Mouse (Mus musculus) thymus, postnatal 14 days (tissue): ENCODE measurements around the gene Clic6.

Experiments
- DNase-seq: peaks from one replicate; pipeline ENCODE4 v3.0.0; 2021

Clic6 gene

DNA sequence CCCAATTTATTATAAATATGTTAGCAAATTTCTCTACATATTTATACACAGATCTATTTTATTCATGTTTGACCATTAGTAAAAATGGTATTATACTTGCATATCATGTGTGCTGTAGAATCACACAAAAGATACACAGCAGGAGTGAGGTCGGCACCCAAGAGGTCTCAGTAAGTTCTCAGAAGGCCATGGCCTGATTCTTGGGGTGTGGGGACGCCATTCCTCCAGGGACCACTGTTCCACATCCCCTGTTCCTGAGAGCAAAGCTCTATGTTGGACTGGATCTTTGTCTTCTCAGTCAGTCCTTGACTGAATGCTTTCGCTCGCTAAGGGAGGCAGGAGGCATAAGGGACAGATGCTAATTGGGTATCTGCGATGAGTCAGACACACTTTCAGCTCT lies at the start of gene Clic6:
Gene Clic6, plus strand, starts transcription at position 301 of the 400 bp plus-strand sequence.
- DNase-seq, result no peak

GRCm38 (mm10) chr16:92439775-92440174 lies 45.8 kb upstream of the Clic6 start:
- DNase-seq, result no peak

GRCm38 (mm10) chr16:92440229-92440628 lies 45.3 kb upstream of the Clic6 start:
- no peak for DNase-seq

DNA sequence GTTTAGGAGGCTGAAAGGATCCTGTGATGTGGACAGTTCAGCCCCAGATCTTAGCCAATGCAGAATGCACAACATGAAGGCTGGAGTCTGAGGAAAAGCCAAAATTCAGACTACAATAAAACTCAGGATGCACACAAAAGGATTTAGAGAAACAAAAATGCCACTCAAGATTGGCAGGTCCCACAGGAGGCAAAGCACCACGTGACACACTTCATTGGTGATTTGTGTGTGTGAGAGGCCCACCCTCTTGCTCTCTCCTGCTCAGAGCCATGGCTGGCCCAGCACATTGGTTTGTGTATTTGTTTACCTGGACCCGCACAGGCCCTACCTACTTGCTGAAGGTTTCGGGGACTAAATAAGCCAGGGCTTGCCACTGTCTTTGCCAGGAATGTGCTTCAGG lies 44.3 kb upstream of the Clic6 start:
- no peak for DNase-seq

GRCm38 (mm10) chr16:92442150-92442549 lies 43.4 kb upstream of the Clic6 start:
- DNase-seq, result no peak

DNA sequence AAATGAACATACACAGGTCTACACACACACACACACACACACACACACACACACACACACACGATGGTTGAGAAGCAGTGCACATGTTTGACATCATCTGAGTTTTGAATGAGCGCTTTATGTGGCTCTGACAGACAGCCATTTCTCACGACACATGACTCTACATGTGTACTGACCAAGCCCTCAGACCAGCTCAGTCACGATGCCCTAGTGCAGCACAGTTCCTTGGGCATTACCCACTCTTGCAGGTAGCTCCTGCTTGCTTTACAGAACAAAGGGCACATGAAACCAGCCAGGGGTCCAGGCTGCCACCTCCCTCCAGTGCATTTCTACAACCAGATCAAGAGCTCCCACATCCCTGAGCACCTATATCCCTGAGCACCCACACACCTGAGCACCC lies 42.6 kb upstream of the Clic6 start:
- DNase-seq, result no peak

GRCm38 (mm10) chr16:92443644-92444113 lies 41.9 kb upstream of the Clic6 start:
- no peak for DNase-seq

DNA sequence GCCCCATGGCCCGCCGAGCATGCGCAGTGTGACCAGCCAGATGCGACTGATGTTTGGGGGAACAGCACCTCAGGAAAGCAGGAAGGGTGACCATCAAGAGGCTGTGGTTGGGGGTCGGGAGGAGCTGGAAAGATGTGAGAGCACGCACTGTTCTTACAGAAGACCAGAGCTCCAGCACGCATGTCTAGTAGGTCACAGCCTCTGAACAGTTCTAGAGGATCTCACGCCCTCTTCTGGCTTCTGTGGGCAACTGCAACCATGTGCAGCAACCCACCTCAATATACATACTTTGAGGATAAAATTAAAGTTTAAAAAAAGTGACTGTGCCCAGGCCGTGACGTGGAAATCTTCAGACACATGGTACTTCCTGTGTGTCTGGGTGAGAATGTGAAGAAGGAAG lies 40.2 kb upstream of the Clic6 start:
- DNase-seq, result peak; percentile 11

- no peak for DNase-seq
Observed at GRCm38 (mm10) chr16:92449080-92449479, 36.5 kb upstream of the Clic6 start.

DNA sequence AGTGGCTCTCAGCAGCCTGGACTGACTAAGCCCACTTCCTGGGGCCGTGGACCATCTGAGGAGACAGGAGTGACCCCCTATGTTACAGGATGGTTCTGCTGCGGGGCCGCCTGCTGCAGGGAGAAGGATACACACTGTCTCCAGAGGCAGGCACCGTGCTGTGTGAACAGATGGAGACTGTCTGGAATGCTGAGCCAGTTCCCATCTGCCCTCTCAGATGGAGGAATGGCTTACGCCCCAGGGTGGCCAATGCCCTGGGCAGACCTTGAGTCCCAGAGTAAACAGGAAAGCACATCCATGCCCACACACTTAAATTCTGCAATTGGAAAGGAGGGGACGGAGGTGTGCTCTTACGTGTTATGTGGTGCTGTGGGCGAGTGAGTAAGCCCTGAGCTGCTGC lies 35.2 kb upstream of the Clic6 start:
- DNase-seq, result no peak

- no peak for DNase-seq
Observed at GRCm38 (mm10) chr16:92451516-92452072, 33.9 kb upstream of the Clic6 start.

DNA sequence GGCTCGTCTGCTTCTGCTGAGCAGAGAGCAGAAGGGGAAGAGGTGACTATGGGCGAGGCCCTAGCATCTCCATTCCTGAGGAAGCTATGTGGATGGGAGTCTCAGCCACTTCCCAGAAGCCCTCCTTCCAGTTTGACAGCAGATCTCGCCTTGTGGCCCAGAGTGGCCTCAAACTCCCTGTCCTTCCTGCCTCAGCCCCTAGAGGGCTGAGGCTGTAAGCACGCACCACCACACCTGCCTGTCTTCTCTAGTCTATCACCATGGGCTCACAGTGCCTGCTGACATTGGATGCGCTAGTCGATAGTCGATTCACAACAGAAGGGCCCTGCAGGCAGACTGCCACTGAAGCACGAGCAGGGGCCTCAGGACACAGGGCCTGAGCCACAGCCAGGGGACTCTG lies 32.9 kb upstream of the Clic6 start:
- peak; percentile 10 for DNase-seq

GRCm38 (mm10) chr16:92454002-92454401 lies 31.5 kb upstream of the Clic6 start:
- no peak for DNase-seq

DNA sequence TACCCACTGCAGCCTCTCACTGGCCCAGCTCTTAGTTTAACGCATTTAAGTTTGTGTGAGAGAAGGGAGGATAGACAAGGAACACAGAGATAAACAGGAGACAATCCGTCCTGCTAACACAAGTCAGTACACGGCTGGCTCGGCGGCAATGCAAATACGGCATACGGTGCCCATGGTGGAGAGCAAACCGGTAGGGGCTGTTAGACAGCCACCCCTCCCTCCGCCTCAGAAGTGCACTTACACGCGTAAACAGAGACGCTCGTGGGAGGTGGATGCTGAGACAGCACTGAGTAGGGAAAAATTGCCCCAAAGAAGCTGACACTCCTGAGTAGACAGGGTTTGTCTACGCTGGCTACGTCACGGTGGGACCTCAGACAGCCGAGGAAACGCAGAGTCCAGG lies 31.0 kb upstream of the Clic6 start:
- no peak for DNase-seq

DNA sequence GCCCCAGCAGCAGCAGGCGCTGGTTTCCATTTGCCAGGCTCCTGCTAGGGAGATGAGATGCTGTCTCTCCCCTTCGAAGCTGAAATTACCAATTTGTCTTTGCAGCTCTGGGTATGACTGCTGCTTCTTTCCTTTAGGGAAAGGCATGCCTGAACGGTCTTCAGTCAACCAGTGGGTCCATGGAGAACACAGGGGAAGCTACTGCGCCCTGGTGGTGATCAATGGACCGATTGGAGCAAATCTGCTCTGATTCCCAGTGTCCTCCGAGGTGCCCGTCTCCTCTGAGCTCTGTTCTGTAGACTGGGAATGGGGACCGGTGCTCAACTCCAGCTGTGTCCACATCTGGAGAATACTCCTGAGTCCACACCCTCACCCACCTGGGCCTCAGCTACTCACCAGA lies 30.0 kb upstream of the Clic6 start:
- no peak for DNase-seq

DNA sequence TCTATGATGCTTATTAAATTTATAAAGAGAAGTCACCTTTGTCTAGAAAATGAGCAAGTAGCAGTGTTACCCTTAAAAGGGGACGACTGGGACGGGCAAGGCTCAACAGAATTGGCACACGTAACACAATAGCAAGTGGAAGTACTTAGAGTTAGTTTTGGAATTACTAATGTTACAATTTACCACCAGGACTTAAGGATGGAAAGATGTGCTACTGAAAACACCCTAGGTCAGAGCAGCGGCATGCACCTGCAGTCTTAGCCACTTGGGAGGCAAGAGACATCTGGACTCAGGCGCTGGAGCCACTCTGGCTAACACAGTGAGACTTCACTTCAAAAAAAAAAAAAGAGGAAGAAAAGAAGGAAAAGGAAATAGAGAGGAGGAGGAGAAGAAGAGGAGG lies 29.6 kb upstream of the Clic6 start:
- no peak for DNase-seq

DNA sequence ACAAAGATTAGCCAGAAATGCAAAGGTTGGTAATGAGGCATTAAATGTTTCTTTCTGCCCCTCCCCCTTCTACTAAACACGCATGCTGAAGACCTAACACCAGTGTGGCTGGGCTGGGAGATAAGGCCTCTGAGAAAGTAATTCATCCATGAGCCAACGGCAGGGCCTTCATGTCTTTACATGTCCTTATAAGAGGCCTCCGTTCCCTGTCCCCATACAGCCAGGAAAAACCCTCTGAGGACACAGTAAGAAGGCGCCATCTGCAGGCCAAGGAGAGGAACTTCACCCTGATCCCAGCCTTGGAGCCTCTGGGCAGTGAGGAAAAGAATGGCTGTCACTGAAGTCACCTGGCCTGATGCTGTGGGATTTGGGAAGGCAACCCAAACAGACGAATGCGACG lies 27.9 kb upstream of the Clic6 start:
- DNase-seq, result peak; percentile 43

GRCm38 (mm10) chr16:92461412-92461811 lies 24.1 kb upstream of the Clic6 start:
- no peak for DNase-seq

DNA sequence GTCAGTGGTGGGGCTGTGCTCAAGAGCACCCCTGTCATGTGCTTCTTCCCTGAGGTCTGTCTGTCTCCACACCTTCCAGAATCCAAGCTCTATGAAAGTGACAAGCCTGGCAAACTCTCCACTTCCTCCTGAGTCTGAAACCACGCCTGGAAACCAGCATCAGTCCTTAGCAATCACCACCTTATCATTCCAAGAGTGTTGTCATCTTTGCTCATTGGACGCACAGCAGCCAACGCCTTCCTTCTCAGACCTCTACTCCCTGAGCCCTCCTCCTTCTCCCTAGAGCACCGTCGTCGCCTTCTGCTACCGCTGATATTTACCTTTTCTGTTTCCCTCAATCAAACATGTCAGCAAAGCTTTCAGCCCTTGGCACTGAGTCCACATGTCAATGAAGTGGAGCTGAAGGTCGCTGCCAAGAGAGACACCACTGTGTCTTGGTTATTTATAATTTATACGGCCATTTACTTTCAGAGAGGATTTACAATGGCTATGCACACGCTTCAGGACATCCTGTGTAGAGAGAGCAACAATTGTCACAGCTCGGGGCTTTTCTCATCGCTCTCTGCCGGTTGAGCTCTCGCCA lies 21.1 kb upstream of the Clic6 start:
- no peak for DNase-seq

DNA sequence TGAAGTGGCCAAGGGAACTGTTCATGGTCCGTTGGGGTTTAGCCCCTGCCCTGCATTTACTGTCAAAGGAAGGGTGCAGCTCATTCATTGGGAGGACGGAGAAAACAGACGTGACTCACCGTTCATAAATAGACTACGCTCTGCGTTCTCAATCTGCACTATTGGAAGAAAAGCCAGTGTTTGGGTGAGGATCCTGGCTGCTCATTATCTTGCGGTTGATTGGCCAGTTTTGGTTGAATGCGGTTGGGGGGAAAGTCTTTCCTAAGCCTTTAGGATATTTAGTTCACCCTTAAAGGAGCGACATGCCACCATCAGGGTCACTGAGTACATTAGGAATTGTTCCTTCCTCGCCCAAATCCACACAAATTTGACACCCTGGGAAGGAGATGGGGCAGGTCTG lies 20.3 kb upstream of the Clic6 start:
- DNase-seq, result no peak

GRCm38 (mm10) chr16:92465642-92466526 lies 19.7 kb upstream of the Clic6 start:
- peak; percentile 95 for DNase-seq

- DNase-seq, result peak; percentile 21
Observed at GRCm38 (mm10) chr16:92467041-92467440, 18.5 kb upstream of the Clic6 start.

- no peak for DNase-seq
Observed at GRCm38 (mm10) chr16:92468459-92468858, 17.1 kb upstream of the Clic6 start.

- no peak for DNase-seq
Observed at GRCm38 (mm10) chr16:92470706-92471105, 14.8 kb upstream of the Clic6 start, which contains the start of gene Rcan1. Gene Rcan1 (minus strand): TSS chr16:92470867.
